11 mouse cellular contexts compared by ENCODE assay signal in the genomic region with DNA sequence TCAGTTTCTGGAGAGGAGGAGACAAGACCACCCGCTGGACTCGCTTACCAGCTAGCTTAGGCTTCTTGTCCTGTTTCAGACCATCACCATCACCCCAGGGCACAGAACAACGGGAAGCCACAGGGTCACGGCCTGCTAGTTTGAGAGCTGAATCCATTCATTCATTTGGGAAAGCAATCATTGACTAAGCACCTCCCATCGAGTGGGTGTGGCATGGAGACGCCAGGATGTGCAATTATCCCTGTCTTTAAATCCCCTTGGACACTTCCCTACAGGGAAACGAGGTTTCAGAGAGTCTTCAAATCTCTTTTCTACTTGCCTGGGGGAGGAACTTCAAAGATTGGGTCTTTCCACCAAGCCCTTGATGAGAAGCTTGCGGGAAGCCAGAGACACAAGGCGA.
DNase-seq lines count a peak whose midpoint lies in the region; ATAC-seq and TF ChIP-seq lines count a peak whose summit lies in the region.
"Had no signal": no experiment of that assay in that cellular context is flagged by ENCODE, and none has a peak within 500 bp of the region (broad histone marks: within the 10 kb centered on the region; RNA-seq: fewer than 3 reads in every experiment).

No protein-coding gene starts in this region.

- no peak overlapping the region for H3K27ac ChIP-seq in kidney, embryonic 14.5 days (ENCODE audit: low read depth, low read length)
- H3K27ac ChIP-seq in ES-Bruce4 (ENCODE audit: insufficient read depth, low read length), result peak overlapping the region; percentile 76
- H3K27ac ChIP-seq in limb, embryonic 12.5 days, result no peak overlapping the region
- H3K27ac ChIP-seq: layer of hippocampus, adult 2 months had no signal

- WGBS in kidney, embryonic 14.5 days, result 28% methylated on average over 9 of the region's 9 CpGs
- WGBS in limb, embryonic 12.5 days, result 28% methylated on average over 9 of the region's 9 CpGs

- TF ChIP-seq POLR2A in ES-Bruce4 (IDR thresholded peaks at IDR 0.05; ENCODE audit: insufficient read depth, low read length), result no peak

- ATAC-seq in kidney, embryonic 14.5 days (ENCODE audit: low FRiP score, low TSS enrichment), result no peak
- ATAC-seq in limb, embryonic 12.5 days (ENCODE audit: insufficient number of reproducible peaks, insufficient read depth, low FRiP score, low TSS enrichment, low read depth), result no peak
- ATAC-seq in erythroid progenitor cell, adult 5-6 weeks (replicated peaks; ENCODE audit: low FRiP score, poor library complexity, severe bottlenecking), result no peak

- H3K9ac ChIP-seq in kidney, embryonic 14.5 days (ENCODE audit: low read depth, low read length), result no peak overlapping the region
- H3K9ac ChIP-seq in ES-Bruce4 (ENCODE audit: low read depth, poor library complexity, severe bottlenecking), result peak overlapping the region; percentile 52; the same call in 1 of the 2 replicates
- no peak overlapping the region for H3K9ac ChIP-seq in limb, embryonic 12.5 days (replicated peaks)
- H3K9ac ChIP-seq: limb, embryonic 13.5 days had no signal

- no peaks in the 10 kb centered on the region for H3K27me3 ChIP-seq in kidney, embryonic 14.5 days (ENCODE audit: control insufficient read depth, insufficient read depth, low read length)
- H3K27me3 ChIP-seq in ES-Bruce4 (ENCODE audit: control insufficient read depth, insufficient read depth, low read length, poor library complexity, severe bottlenecking), result no peaks in the 10 kb centered on the region
- no peaks in the 10 kb centered on the region for H3K27me3 ChIP-seq in limb, embryonic 12.5 days
- H3K27me3 ChIP-seq: limb, embryonic 13.5 days had no signal

- H3K9me3 ChIP-seq in kidney, embryonic 14.5 days (ENCODE audit: control insufficient read depth, low read length), result no peaks in the 10 kb centered on the region
- H3K9me3 ChIP-seq in ES-Bruce4 (replicated peaks; ENCODE audit: control insufficient read depth, insufficient read depth, low read length, poor library complexity, severe bottlenecking), result peaks cover 14% of the 10 kb centered on the region
- no peaks in the 10 kb centered on the region for H3K9me3 ChIP-seq in limb, embryonic 12.5 days

- no peaks in the 10 kb centered on the region for H3K36me3 ChIP-seq in kidney, embryonic 14.5 days (ENCODE audit: control insufficient read depth, insufficient read depth, low read length)
- no peaks in the 10 kb centered on the region for H3K36me3 ChIP-seq in ES-Bruce4 (ENCODE audit: control insufficient read depth, insufficient read depth, low read length, poor library complexity, severe bottlenecking)
- H3K36me3 ChIP-seq in limb, embryonic 12.5 days, result no peaks in the 10 kb centered on the region
- H3K36me3 ChIP-seq: limb, embryonic 13.5 days had no signal

- peak overlapping the region; percentile 5; the same call in 1 of the 2 replicates for H3K4me2 ChIP-seq in kidney, embryonic 14.5 days (replicated peaks; ENCODE audit: low read depth, low read length)
- peak overlapping the region; percentile 6; the same call in 1 of the 2 replicates for H3K4me2 ChIP-seq in limb, embryonic 12.5 days
- H3K4me2 ChIP-seq: limb, embryonic 13.5 days had no signal

- TF ChIP-seq CTCF in ES-Bruce4 (IDR thresholded peaks at IDR 0.05; ENCODE audit: low read depth, low read length), result no peak

- DNase-seq in kidney, postnatal 36 days, result no peak
- peak; percentile 39 for DNase-seq in WW6 (ENCODE audit: low read depth, low spot score)
- no peak for DNase-seq in yolk sac, embryonic 10.5 days (ENCODE audit: low spot score)
- DNase-seq in right cerebral cortex, adult 2 months (ENCODE audit: low spot score in 2 of 2), result no peak
- DNase-seq: right cerebral cortex, adult 18-20 months had no signal

- no peak overlapping the region for H3K4me3 ChIP-seq in kidney, embryonic 14.5 days (ENCODE audit: low read length)
- H3K4me3 ChIP-seq in ES-Bruce4 (ENCODE audit: low read depth, low read length), result peak overlapping the region; percentile 49
- no peak overlapping the region for H3K4me3 ChIP-seq in limb, embryonic 12.5 days (replicated peaks)
- H3K4me3 ChIP-seq: layer of hippocampus, adult 2 months; limb, embryonic 13.5 days had no signal

- peaks cover 11% of the 10 kb centered on the region for H3K4me1 ChIP-seq in kidney, embryonic 14.5 days (ENCODE audit: control insufficient read depth, insufficient read depth, low read length)
- H3K4me1 ChIP-seq in ES-Bruce4 (ENCODE audit: control insufficient read depth, insufficient read depth, low read length), result peaks cover 3% of the 10 kb centered on the region
- H3K4me1 ChIP-seq in limb, embryonic 12.5 days (replicated peaks), result peaks cover 33% of the 10 kb centered on the region

- peak; percentile 89 for TF ChIP-seq EP300 in ES-Bruce4 (IDR thresholded peaks at IDR 0.05; ENCODE audit: insufficient read depth, low read depth, low read length)
